Mouse (Mus musculus) stomach, postnatal 0 days (tissue): ENCODE measurements around the gene Proser3. TPM values are rescaled to one million over a fixed set of nuclear protein-coding genes. Genes with fewer than 3 reads are reported as not detected.

Experiments used
- ATAC-seq: fragments of 200-750 bp; cut with Nextera tagmentation; 2 replicates; pipeline ENCODE4 v1.8.0; 2017; ENCODE audit not compliant: low FRiP score, low TSS enrichment
- DNase-seq: peaks from one replicate; pipeline ENCODE4 v3.0.0-alpha.2; 2016; ENCODE audit warnings: low spot score
- H3K27ac ChIP-seq: fragments of 300-500 bp; sonication (generic); replicated peaks from 2 replicates; pipeline ENCODE4 v1.5.1; 2014; ENCODE audit warnings: mild to moderate bottlenecking, control low read depth
- H3K27me3 ChIP-seq: fragments of 300-500 bp; sonication (generic); 2 replicates; pipeline ENCODE4 v1.6.1; 2014; ENCODE audit warnings: low read length; ENCODE audit not compliant: control insufficient read depth, insufficient read depth
- H3K36me3 ChIP-seq: fragments of 300-500 bp; sonication (generic); 2 replicates; pipeline ENCODE4 v1.6.1; 2014; ENCODE audit warnings: low read length, mixed read lengths; ENCODE audit not compliant: control insufficient read depth, insufficient read depth
- H3K4me1 ChIP-seq: fragments of 300-500 bp; sonication (generic); replicated peaks from 2 replicates; pipeline ENCODE4 v1.6.1; 2014; ENCODE audit warnings: antibody characterized with exemption; ENCODE audit not compliant: control insufficient read depth, insufficient read depth
- H3K4me2 ChIP-seq: fragments of 300-500 bp; sonication (generic); replicated peaks from 2 replicates; pipeline ENCODE4 v1.6.1; 2014; ENCODE audit warnings: low read depth, mild to moderate bottlenecking, control low read depth, moderate library complexity
- H3K4me3 ChIP-seq: fragments of 300-500 bp; sonication (generic); 2 replicates; pipeline ENCODE4 v1.5.1; 2014; ENCODE audit warnings: low read depth, low read length, control low read depth
- H3K9ac ChIP-seq: fragments of 300-500 bp; sonication (generic); 2 replicates; pipeline ENCODE4 v1.6.1; 2014; ENCODE audit warnings: mild to moderate bottlenecking, low read length, control low read depth, mixed read lengths
- H3K9me3 ChIP-seq: fragments of 300-500 bp; sonication (generic); 2 replicates; pipeline ENCODE4 v1.6.1; 2016; ENCODE audit warnings: low read length; ENCODE audit not compliant: control insufficient read depth
- CTCF ChIP-seq: IDR thresholded peaks from 2 replicates; pipeline ENCODE4 v1.5.1; 2016; ENCODE audit warnings: antibody characterized with exemption, low read depth, mild to moderate bottlenecking, moderate library complexity
- EP300 ChIP-seq: optimal IDR thresholded peaks from 2 replicates; pipeline ENCODE3; 2016; ENCODE audit warnings: antibody characterized with exemption
- WGBS: fragments of 180-500 bp; shearing (Covaris S2); extraction: QIAGEN DNeasy Blood & Tissue Kit; methylation state at CpG from one replicate; pipeline ENCODE4 v1.1.7; 2014; 5-methylcytosine and 5-hydroxymethylcytosine counted together
- polyA plus RNA-seq: library from polyadenylated mRNA; unstranded; fragments of >200 nt; fragmentation: Nextera tagmentation; extraction: Ambion mirVana; gene quantifications from 2 replicates; pipeline ENCODE4 v1.2.1, GENCODE M21; 2015

Proser3 gene
- polyA plus RNA-seq, 1 experiment from 2014 or later, result 2.3 TPM

GRCm38 (mm10) chr7:30594510-30595024 lies 42.5 kb upstream of the Proser3 start:
- ATAC-seq (no peak), DNase-seq (no peak)
- Histone ChIP-seq H3K27ac (no peak overlapping the region), H3K27me3 (no peaks in the 10 kb centered on the region), H3K4me2 (no peak overlapping the region), H3K4me1 (no peaks in the 10 kb centered on the region; the same call in 1 of the 2 replicates), H3K4me3 (no peak overlapping the region), H3K9ac (no peak overlapping the region), H3K9me3 (no peaks in the 10 kb centered on the region), H3K36me3 (no peaks in the 10 kb centered on the region)
- WGBS, result 65% methylated on average over 4 of the region's 4 CpGs
- no peak for TF ChIP-seq CTCF
- no peak for TF ChIP-seq EP300

DNA sequence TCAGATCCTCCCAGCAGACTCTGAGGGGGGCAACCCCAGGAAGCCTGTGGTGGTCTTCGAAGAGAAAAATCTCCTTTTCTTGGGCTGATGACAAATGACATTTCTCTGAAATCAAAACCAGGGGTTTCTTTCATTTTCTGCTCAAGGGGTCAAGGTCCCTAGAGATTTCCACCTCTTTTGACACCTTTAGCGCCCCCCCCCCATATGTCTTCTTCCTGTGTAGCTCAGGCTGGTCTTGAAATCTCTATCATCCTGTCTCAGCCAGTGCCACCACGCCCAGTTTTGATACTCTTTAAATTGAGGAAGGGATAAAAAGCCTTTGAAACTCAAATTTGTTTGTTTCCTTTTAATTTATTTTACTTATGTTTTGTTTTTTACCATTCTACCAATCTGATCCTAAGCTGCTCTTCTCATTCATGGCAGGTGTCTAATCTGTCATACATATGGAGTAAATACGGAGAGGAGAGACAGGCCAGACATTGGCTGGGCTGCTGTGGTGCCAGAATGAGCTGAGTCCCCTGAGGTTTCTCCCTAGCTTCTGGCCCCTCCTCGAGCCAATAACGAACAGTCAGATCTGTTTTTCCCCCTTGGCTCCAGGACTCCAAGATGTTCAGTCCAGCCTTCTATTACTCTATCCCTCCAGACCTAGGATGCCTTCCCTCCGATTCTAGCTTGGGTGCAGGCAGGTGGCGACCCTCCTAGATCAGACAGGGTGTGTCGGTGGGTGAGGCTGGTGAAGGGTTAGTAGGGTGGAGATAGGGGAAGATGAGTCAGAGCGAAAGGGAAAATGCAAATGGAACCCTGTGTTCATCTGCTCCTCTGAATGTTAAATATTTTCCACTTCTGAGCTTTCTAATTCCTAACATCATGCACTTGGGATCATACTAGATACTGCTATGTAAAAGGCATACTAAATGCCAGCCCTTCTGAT lies 41.7 kb upstream of the Proser3 start:
- 61% methylated on average over 10 of the region's 10 CpGs for WGBS
- ATAC-seq, result no peak
- H3K27me3 ChIP-seq, result no peaks in the 10 kb centered on the region

DNA sequence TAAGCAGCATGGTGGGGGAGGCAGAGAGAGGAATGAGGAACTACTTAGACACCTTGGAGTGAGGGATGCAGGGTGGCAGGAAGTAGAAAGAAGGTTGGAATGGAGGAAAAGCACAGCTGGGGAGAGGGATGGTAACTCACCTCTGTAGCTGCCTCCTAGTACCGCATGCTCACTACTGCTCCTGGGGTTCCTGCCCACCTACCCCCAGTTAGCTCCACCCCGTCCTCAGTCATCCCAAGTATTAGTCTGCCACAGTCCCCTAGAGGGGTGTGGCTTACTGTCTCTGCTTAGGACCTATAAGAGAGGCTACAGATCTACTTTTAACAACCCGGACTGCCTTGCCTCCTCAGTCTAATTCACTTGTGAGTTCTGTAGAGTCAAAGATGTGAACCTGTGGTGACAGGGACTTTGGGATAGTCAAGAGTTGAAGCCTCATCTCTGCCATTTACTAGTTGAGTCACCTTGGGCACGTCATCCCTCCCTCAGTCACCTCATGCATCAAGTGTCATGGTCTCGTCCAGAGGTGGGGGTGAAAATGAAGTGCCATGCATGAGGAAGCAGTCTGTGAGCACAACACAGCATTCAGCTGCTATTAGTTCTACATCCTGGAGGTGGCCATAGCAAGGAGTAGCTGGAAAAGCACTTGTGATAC lies 40.8 kb upstream of the Proser3 start:
- Histone ChIP-seq H3K4me2 (no peak overlapping the region), H3K4me1 (no peaks in the 10 kb centered on the region; the same call in 1 of the 2 replicates), H3K27ac (no peak overlapping the region), H3K27me3 (no peaks in the 10 kb centered on the region), H3K9ac (no peak overlapping the region), H3K9me3 (no peaks in the 10 kb centered on the region), H3K4me3 (no peak overlapping the region), H3K36me3 (no peaks in the 10 kb centered on the region)
- no peak for DNase-seq
- 47% methylated on average over 5 of the region's 5 CpGs for WGBS
- TF ChIP-seq CTCF (no peak), EP300 (no peak)
- no peak for ATAC-seq

More for the DNA sequence above, 41.7 kb upstream of the Proser3 start:
- Histone ChIP-seq H3K36me3 (no peaks in the 10 kb centered on the region), H3K4me1 (no peaks in the 10 kb centered on the region; the same call in 1 of the 2 replicates), H3K4me2 (no peak overlapping the region), H3K4me3 (no peak overlapping the region), H3K27ac (no peak overlapping the region), H3K9me3 (no peaks in the 10 kb centered on the region), H3K9ac (0 out of 2 replicates have a peak overlapping the region, but pooled peaks have one; percentile 2)
- TF ChIP-seq EP300 (no peak), CTCF (no peak)
- no peak for DNase-seq

DNA sequence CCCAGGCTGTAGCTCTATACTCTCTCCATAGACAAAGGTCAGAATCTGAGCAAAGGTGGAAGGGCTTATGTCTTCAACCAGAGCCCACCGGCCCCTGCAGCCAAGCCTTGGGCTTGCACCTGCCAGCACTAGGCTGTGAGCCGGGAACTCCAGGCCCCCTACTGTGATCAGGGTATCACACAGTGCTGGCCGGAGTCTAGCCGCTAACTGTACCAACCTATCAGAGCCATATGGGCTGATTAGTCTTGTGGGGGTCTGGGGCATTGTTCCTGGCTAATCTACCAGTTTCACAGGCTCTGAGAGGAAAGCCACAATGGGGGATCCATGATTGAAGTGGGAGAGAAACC lies 39.5 kb upstream of the Proser3 start:
- Histone ChIP-seq H3K4me1 (peaks cover 3% of the 10 kb centered on the region; the same call in 1 of the 2 replicates), H3K27me3 (no peaks in the 10 kb centered on the region), H3K4me2 (no peak overlapping the region)

GRCm38 (mm10) chr7:30590927-30591604 lies 39.0 kb upstream of the Proser3 start:
- 92% methylated on average over 9 of the region's 9 CpGs for WGBS
- DNase-seq (no peak), ATAC-seq (no peak)
- peaks cover 3% of the 10 kb centered on the region; the same call in 1 of the 2 replicates for H3K4me1 ChIP-seq
- no peaks in the 10 kb centered on the region for H3K36me3 ChIP-seq
- TF ChIP-seq CTCF (no peak), EP300 (no peak)
- H3K27ac ChIP-seq, result no peak overlapping the region
- no peaks in the 10 kb centered on the region for H3K27me3 ChIP-seq
- H3K9ac ChIP-seq, result no peak overlapping the region
- no peak overlapping the region for H3K4me3 ChIP-seq
- H3K9me3 ChIP-seq, result no peaks in the 10 kb centered on the region
- no peak overlapping the region for H3K4me2 ChIP-seq

More for the DNA sequence above, 39.5 kb upstream of the Proser3 start:
- H3K4me3 ChIP-seq, result no peak overlapping the region
- no peak overlapping the region for H3K9ac ChIP-seq
- ATAC-seq, result no peak
- TF ChIP-seq EP300 (no peak), CTCF (no peak)
- no peaks in the 10 kb centered on the region for H3K9me3 ChIP-seq
- no peak for DNase-seq
- 80% methylated on average over 4 of the region's 4 CpGs for WGBS
- no peak overlapping the region for H3K27ac ChIP-seq
- no peaks in the 10 kb centered on the region for H3K36me3 ChIP-seq
